Mouse (Mus musculus) adrenal gland (tissue): ENCODE data around the gene Pdhx.

Experiments used
- intact Hi-C: fragments of 180-260 bp; cut with DNase I; formaldehyde crosslinking; loops from one replicate; pipeline ENCODE4 v1.15.1; 2025

Pdhx gene

GRCm38 (mm10) chr2:103066683-103067551 lies 6.4 kb downstream of the Pdhx start:
- intact Hi-C loops, result no loop called here

DNA sequence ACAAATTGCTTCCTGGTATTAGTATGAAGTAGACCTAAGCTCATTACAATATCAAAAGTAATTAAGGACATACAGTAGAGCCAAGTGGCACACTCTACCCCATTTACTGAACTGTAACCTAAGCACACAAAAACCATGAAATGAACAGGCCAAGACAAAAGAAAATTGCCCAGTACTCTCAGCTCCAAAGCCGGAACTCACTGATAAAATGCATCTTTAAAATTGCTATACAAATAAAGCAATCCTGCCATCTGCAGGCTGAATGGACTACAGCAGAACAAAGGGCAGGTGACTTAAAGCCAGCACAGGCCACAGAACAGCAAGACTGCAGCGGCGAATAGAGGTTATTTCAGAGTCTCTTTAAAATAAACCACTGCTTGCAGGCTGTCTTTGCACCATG lies 10.4 kb downstream of the Pdhx start:
- intact Hi-C loops, result no loop called here

DNA sequence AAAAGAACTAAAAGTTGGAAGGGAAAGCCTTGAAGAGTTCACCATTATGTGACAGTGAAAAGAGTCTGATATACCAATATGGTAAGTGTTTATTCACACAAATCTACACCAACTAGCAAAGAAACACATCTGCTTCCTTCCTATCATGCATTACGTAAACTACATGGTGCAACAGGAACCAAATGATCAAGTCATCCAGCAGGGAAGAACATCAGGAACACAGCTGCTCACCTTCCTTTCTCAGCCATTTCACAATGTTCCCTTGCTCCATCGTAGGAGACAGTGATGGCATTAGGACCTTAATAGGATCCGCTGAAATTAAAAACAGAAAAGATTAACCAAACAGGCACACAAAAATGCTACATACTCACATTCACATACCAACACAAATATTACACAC lies 15.0 kb downstream of the Pdhx start:
- intact Hi-C loops, result no loop called here

GRCm38 (mm10) chr2:103055820-103056219 lies 17.5 kb downstream of the Pdhx start:
- intact Hi-C loops, result no loop called here

- intact Hi-C loops, result no loop called here
Measured at GRCm38 (mm10) chr2:103051937-103052893, 21.1 kb downstream of the Pdhx start.

GRCm38 (mm10) chr2:103045286-103045685 lies 28.0 kb downstream of the Pdhx start:
- intact Hi-C loops, result no loop called here

GRCm38 (mm10) chr2:103040896-103041295 lies 32.4 kb downstream of the Pdhx start:
- intact Hi-C loops, result no loop called here

DNA sequence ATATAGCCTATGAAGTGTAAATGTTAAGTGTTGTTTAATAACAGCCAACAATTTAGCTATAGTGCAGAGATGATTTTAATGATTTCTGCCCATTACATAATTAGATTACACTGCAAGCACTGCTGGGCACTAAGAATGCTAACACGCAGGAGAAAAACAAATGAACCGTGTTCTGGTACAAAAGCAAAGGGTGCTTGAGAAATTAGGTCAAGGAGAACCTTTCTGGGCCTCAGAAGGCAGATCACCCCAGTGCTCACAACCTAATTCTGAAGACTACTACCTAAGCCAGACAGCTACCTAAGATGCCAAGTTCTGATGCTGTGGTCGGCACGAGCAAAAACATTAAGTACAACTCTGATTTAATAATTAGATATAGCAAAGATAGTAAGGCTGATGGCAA lies 35.5 kb downstream of the Pdhx start:
- intact Hi-C loops, result no loop called here

- intact Hi-C loops, result loop anchor here (5.0 kb wide), 1 partner anchor 280 kb away; no protein-coding TSS in a partner anchor
Measured at GRCm38 (mm10) chr2:103022728-103023127, 50.6 kb downstream of the Pdhx start.

- intact Hi-C loops, result loop anchor here (5.0 kb wide), 1 partner anchor 278 kb away; no protein-coding TSS in a partner anchor
Measured at GRCm38 (mm10) chr2:103020191-103020987, 52.9 kb downstream of the Pdhx start.

GRCm38 (mm10) chr2:103018817-103019494 lies 54.4 kb downstream of the Pdhx start:
- intact Hi-C loops, result loop anchor here (2.0 to 5.0 kb wide), 2 partner anchors 214 to 332 kb away; no protein-coding TSS in a partner anchor

GRCm38 (mm10) chr2:103017391-103017824 lies 55.9 kb downstream of the Pdhx start:
- intact Hi-C loops, result loop anchor here (5.0 kb wide), 1 partner anchor 330 kb away; no protein-coding TSS in a partner anchor

DNA sequence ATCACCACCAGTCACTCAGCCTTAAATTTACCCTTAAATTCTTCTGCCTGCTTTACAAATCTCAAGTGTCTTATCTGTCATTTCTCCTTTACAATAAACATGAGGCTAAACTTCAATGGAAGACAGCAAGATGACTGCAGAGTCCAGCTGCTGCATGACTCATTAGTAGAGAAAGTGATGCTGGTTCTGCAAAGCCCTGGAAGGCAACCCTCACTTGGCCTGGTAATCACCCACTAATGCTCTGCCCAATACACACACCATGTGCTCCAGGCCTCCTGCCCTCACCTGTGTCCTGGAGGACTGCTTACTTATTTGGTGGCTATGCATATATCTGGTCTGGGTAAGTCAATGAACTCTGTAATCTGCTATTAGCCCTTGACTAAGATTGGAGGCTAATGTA lies 57.2 kb downstream of the Pdhx start:
- intact Hi-C loops, result loop anchor here (5.0 kb wide), 1 partner anchor 329 kb away; no protein-coding TSS in a partner anchor

DNA sequence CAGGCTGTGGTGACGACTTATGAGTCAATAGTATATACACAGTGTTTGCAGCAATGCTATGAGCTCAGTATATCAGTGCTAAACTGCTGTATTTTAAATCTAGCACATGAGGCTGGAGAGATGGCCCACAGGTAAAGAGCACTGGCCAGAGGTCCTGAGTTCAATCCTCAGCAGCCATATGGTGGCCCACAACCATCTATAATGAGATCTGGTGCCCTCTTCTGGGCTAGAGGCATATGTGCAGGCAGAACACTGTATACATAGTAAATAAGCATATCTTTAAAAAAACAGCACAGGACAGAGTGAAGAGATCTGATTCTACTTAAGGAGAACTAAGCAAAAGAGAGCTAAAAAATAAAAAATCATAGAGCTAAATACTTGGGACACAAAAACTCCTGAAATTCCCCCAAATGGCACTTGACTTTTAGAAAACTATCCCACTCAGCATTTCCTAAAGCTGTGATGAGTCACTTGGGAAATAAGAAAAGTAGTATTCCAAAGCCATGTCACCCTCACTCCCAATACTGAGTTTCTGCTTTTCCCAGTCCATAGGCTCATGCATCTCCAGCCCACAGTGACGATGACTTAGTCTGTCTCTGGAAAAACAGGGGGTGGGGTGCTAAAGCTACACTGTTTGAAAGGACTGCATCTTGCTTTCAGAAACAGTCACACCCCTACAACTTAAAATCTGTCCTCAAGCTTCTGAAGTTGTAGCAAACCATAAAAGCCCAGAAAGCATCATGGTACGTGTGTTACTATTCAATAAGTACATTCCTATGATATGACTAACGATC lies 60.3 kb downstream of the Pdhx start:
- intact Hi-C loops, result no loop called here

GRCm38 (mm10) chr2:103008221-103008620 lies 65.1 kb downstream of the Pdhx start:
- intact Hi-C loops, result loop anchor here (10.0 kb wide), 1 partner anchor 103 kb away; the partner anchor contains the start of gene Cd44

DNA sequence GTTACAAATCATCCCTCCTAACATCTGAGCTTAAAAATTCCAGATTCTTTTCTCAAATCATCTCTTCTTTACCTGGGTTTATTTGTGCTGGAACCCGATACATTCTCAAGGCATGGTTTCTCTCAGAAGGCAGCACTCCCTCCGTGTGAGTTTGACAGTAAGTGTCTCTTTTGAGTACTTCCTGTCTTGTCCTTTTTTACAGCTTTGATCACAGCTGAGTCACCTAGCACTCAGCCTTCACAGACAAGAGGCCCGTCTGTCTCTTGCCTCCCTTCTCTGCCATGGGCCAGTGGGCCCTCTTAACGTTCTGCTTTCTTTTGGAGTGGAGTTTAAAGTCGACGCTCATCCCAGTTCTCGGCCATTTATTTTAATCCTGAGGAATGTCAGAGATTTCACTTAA lies 68.7 kb downstream of the Pdhx start:
- intact Hi-C loops, result loop anchor here (10.0 kb wide), 1 partner anchor 100 kb away; the partner anchor contains the start of gene Cd44

GRCm38 (mm10) chr2:102999153-102999575 lies 74.1 kb downstream of the Pdhx start:
- intact Hi-C loops, result no loop called here

- intact Hi-C loops, result no loop called here
Measured at GRCm38 (mm10) chr2:102998356-102998755, 75.0 kb downstream of the Pdhx start.

DNA sequence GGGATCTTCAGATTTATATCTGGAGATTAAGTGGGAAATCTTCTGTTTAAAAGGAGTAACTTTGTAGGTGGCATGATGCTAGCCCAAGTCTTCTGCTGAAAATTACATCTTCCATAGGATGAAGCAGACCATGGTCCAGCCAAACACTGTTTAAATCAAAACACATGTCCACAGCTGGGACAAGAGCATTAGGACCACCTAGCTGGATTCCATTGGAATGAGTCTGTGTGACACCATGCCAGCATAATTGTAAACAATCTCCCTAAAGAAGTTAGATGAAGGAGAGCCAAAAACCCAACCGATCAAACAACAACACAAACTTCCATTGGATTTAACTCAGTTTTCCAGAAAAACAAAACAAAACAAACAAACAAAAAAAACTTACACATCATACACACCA lies 75.4 kb downstream of the Pdhx start:
- intact Hi-C loops, result no loop called here
